Mouse (Mus musculus) cerebellum, adult 18-20 months (tissue): ENCODE measurements at regions not wholly inside any gene's neighbourhood (a gene's known extent, or its start where the extent isn't known, plus 50 kb on each side); places are given as distances from the start of the nearest gene placed in this dataset.

Experiments used
- DNase-seq, 2 experiments: peaks; one replicate each; pipeline ENCODE4 v3.0.0; 2021

- peak; percentile 88 to 94 for DNase-seq
Observed at GRCm38 (mm10) chr13:83730713-83731480, 227.1 kb downstream of the Mef2c start.

- DNase-seq: no peak
Observed at GRCm38 (mm10) chr13:83731481-83732006, 227.7 kb downstream of the Mef2c start.

- DNase-seq: peak; percentile 64 to 74
Observed at GRCm38 (mm10) chr13:83732283-83733121, 228.7 kb downstream of the Mef2c start.

GRCm38 (mm10) chr13:83733231-83733990 lies 229.6 kb downstream of the Mef2c start:
- peak; percentile 33 to 59 for DNase-seq

GRCm38 (mm10) chr13:83733991-83734610 lies 230.3 kb downstream of the Mef2c start:
- DNase-seq: no peak

- no peak for DNase-seq
Observed at GRCm38 (mm10) chr13:83734656-83735055, 230.8 kb downstream of the Mef2c start.

GRCm38 (mm10) chr13:83735101-83735500 lies 231.3 kb downstream of the Mef2c start:
- no peak for DNase-seq

GRCm38 (mm10) chr13:83735631-83736475 lies 232.0 kb downstream of the Mef2c start:
- peak; percentile 27 to 29 for DNase-seq

GRCm38 (mm10) chr13:83737031-83737825 lies 233.4 kb downstream of the Mef2c start:
- DNase-seq: peak in 1 of 2 experiments; percentile 10

- DNase-seq: peak; percentile 31 to 64
Observed at GRCm38 (mm10) chr13:83737826-83738527, 234.1 kb downstream of the Mef2c start.

- DNase-seq: peak; percentile 58 to 71
Observed at GRCm38 (mm10) chr13:83738528-83738981, 234.7 kb downstream of the Mef2c start.

- DNase-seq: peak in 1 of 2 experiments; percentile 12
Observed at GRCm38 (mm10) chr13:83739131-83739530, 235.3 kb downstream of the Mef2c start.

- DNase-seq: peak; percentile 32 to 60
Observed at GRCm38 (mm10) chr13:83739541-83740061, 235.8 kb downstream of the Mef2c start.

GRCm38 (mm10) chr13:83740101-83740500 lies 236.3 kb downstream of the Mef2c start:
- DNase-seq: no peak

- DNase-seq: peak; percentile 7 to 23
Observed at GRCm38 (mm10) chr13:83740771-83741170, 236.9 kb downstream of the Mef2c start.

GRCm38 (mm10) chr13:83741591-83742021 lies 237.8 kb downstream of the Mef2c start:
- peak; percentile 8 to 32 for DNase-seq

- DNase-seq: no peak
Observed at GRCm38 (mm10) chr13:83742102-83742501, 238.3 kb downstream of the Mef2c start.

GRCm38 (mm10) chr13:83742546-83742945 lies 238.7 kb downstream of the Mef2c start:
- no peak for DNase-seq

GRCm38 (mm10) chr13:83743381-83743780 lies 239.5 kb downstream of the Mef2c start:
- DNase-seq: no peak
